Mouse (Mus musculus) frontal cortex, adult (tissue): Measurements from ENCODE around the gene Fhl3.

Experiments used
- ATAC-seq: cut with Nextera tagmentation; 2 replicates; pipeline ENCODE4 v1.9.2; 2017; ENCODE audit warnings: mild to moderate bottlenecking, moderate library complexity, mixed read lengths; ENCODE audit not compliant: low TSS enrichment

Fhl3 gene

GRCm38 (mm10) chr4:124700248-124700971 lies at the start of gene Fhl3:
TSS of gene Fhl3 (plus strand) at chr4:124700701.
- ATAC-seq = no peak

- ATAC-seq = no peak
Measured at GRCm38 (mm10) chr4:124652886-124653285, 47.6 kb upstream of the Fhl3 start.

- peak; percentile 43; the same call in 1 of the 2 replicates for ATAC-seq
Measured at GRCm38 (mm10) chr4:124656518-124656853, 44.0 kb upstream of the Fhl3 start, which contains the start of gene Pou3f1. TSS of gene Pou3f1 (plus strand) at chr4:124656807.

- ATAC-seq = peak; percentile 82
Measured at GRCm38 (mm10) chr4:124656854-124657650, 43.4 kb upstream of the Fhl3 start.

- no peak for ATAC-seq
Measured at GRCm38 (mm10) chr4:124657781-124658180, 42.7 kb upstream of the Fhl3 start.

- no peak for ATAC-seq
Measured at GRCm38 (mm10) chr4:124658412-124658851, 42.1 kb upstream of the Fhl3 start.

GRCm38 (mm10) chr4:124659251-124660217 lies 41.0 kb upstream of the Fhl3 start:
- no peak for ATAC-seq

- ATAC-seq = no peak
Measured at GRCm38 (mm10) chr4:124660603-124661002, 39.9 kb upstream of the Fhl3 start.

- no peak for ATAC-seq
Measured at GRCm38 (mm10) chr4:124663034-124663433, 37.5 kb upstream of the Fhl3 start.

- ATAC-seq = 0 out of 2 replicates have a peak, but pooled peaks have one; percentile 5
Measured at GRCm38 (mm10) chr4:124664185-124664584, 36.3 kb upstream of the Fhl3 start.

- peak; percentile 31; the same call in 1 of the 2 replicates for ATAC-seq
Measured at GRCm38 (mm10) chr4:124664604-124665003, 35.9 kb upstream of the Fhl3 start.

GRCm38 (mm10) chr4:124667476-124668033 lies 32.9 kb upstream of the Fhl3 start:
- peak; percentile 29; the same call in 1 of the 2 replicates for ATAC-seq

GRCm38 (mm10) chr4:124668078-124668477 lies 32.4 kb upstream of the Fhl3 start:
- ATAC-seq = no peak

- ATAC-seq = no peak
Measured at GRCm38 (mm10) chr4:124670232-124670631, 30.3 kb upstream of the Fhl3 start.

- no peak for ATAC-seq
Measured at GRCm38 (mm10) chr4:124671583-124671982, 28.9 kb upstream of the Fhl3 start.

GRCm38 (mm10) chr4:124672347-124673320 lies 27.9 kb upstream of the Fhl3 start:
- ATAC-seq = peak; percentile 21; the same call in 1 of the 2 replicates

GRCm38 (mm10) chr4:124674334-124675032 lies 26.0 kb upstream of the Fhl3 start:
- no peak for ATAC-seq

GRCm38 (mm10) chr4:124675037-124675436 lies 25.5 kb upstream of the Fhl3 start:
- peak; percentile 60; the same call in 1 of the 2 replicates for ATAC-seq

- no peak for ATAC-seq
Measured at GRCm38 (mm10) chr4:124675958-124676357, 24.5 kb upstream of the Fhl3 start.
